Mouse (Mus musculus) MEL (cell line): ENCODE measurements around the gene Rdh16.

Experiments
- CTCF ChIP-seq, 3 experiments: IDR thresholded peaks in 2 of 3; conservative IDR thresholded peaks in 1 of 3; 2 replicates each; pipeline ENCODE4 v1.5.1; 2011 to 2012; ENCODE audit warnings: low read length in 3 of 3, low read depth in 2 of 3, mild to moderate bottlenecking in 2 of 3, improper control_type of control experiment in 1 of 3, inconsistent platforms in 1 of 3, mixed read lengths in 1 of 3, moderate library complexity in 1 of 3; ENCODE audit not compliant: control insufficient read depth in 1 of 3, insufficient read depth in 1 of 3, poor library complexity in 1 of 3, severe bottlenecking in 1 of 3
- ELF1 ChIP-seq: IDR thresholded peaks from 2 replicates; pipeline ENCODE4 v1.6.1; 2014; ENCODE audit warnings: low read depth, mild to moderate bottlenecking, inconsistent platforms, low read length, improper control_type of control experiment, moderate library complexity
- EP300 ChIP-seq, 2 experiments: IDR thresholded peaks; 2 replicates each; pipeline ENCODE4 v1.6.1; 2011; ENCODE audit warnings: improper control_type of control experiment in 2 of 2, low read length in 2 of 2, low read depth in 1 of 2, mild to moderate bottlenecking in 1 of 2
- ZKSCAN1 ChIP-seq: IDR thresholded peaks from 2 replicates; pipeline ENCODE4 v1.6.1; 2012; ENCODE audit warnings: low read depth, mild to moderate bottlenecking, inconsistent platforms, low read length, improper control_type of control experiment, moderate library complexity

DNA sequence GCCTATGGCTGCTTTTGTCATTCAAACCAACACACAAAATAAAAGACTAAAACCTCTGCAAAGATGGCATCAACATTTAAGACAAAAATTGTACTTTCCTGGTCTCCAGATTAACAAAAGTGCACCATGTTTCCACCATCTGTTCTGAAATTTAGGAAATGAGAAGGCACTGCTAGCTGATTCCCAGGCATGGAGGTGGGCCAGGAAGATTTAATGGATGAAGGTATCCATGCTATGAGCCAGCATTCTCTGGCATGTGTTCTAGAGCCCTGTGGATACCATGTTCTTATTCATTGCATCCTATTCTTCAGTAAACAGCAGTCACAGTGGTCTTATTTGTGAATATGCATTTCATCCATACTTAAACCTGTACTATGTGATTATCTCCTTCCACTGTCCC, 55.4 kb downstream of the Rdh16 start:
- TF ChIP-seq ELF1 (no peak), CTCF (IDR thresholded peaks at IDR 0.05 in 2 of 3, conservative IDR thresholded peaks at IDR 0.05 in 1 of 3; ENCODE audit: control insufficient read depth in 1 of 3, insufficient read depth in 1 of 3, low read depth in 2 of 3, low read length in 3 of 3, poor library complexity in 1 of 3, severe bottlenecking in 1 of 3) (no peak), ZKSCAN1 (no peak), EP300 (IDR thresholded peaks at IDR 0.05; ENCODE audit: low read depth in 1 of 2, low read length in 2 of 2) (no peak)
